Mouse (Mus musculus) neural tube, postnatal 0 days (tissue): ENCODE results near the gene Scoc. TPM values are rescaled to one million over a fixed set of nuclear protein-coding genes. Genes with fewer than 3 reads are reported as not detected.

Experiments used
- polyA plus RNA-seq: library from polyadenylated mRNA; unstranded; fragments of >200 nt; fragmentation: Nextera tagmentation; extraction: Ambion mirVana; gene quantifications from 2 replicates; pipeline ENCODE4 v1.2.1, GENCODE M21; 2015

The Scoc gene
- 415 and 464 TPM in 2 replicates for polyA plus RNA-seq

DNA sequence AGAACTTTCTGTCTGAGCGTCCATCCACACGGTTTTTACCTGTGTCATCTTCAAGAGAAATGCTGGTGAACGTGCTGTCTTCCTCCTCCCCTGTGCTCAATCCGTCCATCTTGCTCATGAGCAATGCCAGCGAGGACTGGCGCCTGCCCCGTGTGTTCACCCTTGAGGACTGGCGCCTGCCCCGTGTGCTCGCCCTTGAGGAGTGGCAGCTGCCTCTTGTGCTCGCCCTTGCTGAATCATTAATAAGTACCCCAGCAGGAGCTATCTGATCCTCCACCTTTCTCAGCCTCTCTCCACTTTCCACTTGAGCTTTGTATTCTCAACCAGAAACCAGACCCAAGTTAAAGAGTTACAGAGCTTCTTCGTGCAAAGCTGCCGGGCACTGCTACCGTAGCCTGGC, at the start of gene Scoc:
Gene Scoc (minus strand): TSS at position 170 of the 400 bp plus-strand sequence.

DNA sequence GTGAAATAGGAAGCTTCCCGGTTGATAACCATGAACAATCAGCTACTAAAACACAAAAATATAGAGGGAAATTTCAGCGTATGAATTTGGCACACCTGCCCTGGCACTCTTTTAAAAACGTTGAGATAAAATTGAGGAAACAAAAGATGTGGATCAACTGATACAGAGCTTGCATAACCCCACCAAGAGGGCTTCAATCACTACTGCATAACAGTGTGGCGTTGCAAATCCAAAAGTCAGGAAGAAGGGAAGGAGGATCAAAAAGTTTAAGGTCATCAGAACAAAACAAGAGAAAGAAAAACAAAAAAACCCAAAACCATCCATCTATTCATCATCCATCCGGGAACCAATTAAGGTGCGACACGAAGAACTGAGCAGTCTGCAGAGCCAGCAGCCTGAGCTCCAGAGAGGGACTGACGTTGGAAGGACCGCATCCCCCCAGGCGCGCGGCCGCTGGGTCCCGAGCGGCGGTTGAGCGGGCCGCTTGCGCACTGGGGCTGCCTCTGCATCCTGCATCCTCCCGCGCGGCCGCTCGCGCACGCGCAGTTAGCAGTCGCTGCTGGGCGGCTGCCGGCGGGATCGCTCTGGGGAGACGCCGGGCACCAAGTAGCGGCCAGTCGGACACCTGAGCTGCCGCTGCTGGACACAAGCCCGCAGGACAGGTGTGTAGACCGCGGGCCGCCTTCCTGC, 68.7 kb downstream of the Scoc start, which contains the start of gene Clgn:
Gene Clgn (plus strand): TSS at position 552 of the 690 bp plus-strand sequence.

Other genes starting within 250 kb of the Scoc start
- 0.54 and 0.64 TPM in 2 replicates for gene Ucp1, start 168.0 kb downstream of the Scoc start, polyA plus RNA-seq
- 11.2 and 11.7 TPM in 2 replicates for gene Elmod2, start 125.9 kb downstream of the Scoc start, polyA plus RNA-seq
- gene Mgat4d, start 109.9 kb downstream of the Scoc start, polyA plus RNA-seq = not detected in 2 replicates
- gene Clgn, start 68.5 kb downstream of the Scoc start, polyA plus RNA-seq = 16.0 and 16.1 TPM in 2 replicates
- not detected in 2 replicates for gene Olfr370, start 77.4 kb upstream of the Scoc start, polyA plus RNA-seq
- gene Ndufb7, start 108.3 kb upstream of the Scoc start, polyA plus RNA-seq = 416 and 431 TPM in 2 replicates
- 1,907 and 1,966 TPM in 2 replicates for gene Tecr, start 149.6 kb upstream of the Scoc start, polyA plus RNA-seq
- 49.0 and 52.5 TPM in 2 replicates for gene Dnajb1, start 149.8 kb upstream of the Scoc start, polyA plus RNA-seq
- 104 and 109 TPM in 2 replicates for gene Gipc1, start 194.3 kb upstream of the Scoc start, polyA plus RNA-seq
- gene Ptger1, start 208.3 kb upstream of the Scoc start, polyA plus RNA-seq = 0.54 and 1.0 TPM in 2 replicates
- 20.5 and 20.7 TPM in 2 replicates for gene Pkn1, start 240.8 kb upstream of the Scoc start, polyA plus RNA-seq